Mouse (Mus musculus) cerebellum, postnatal 4 days (tissue): ENCODE results near the gene 5430427O19Rik.

Source experiments
- DNase-seq, 2 experiments: peaks; one replicate each; pipeline ENCODE4 v3.0.0; 2022; ENCODE audit warnings: low spot score in 2 of 2, mixed read lengths in 1 of 2

The 5430427O19Rik gene

GRCm38 (mm10) chrX:85869914-85870483 is at the start of gene 5430427O19Rik:
5430427O19Rik (plus strand) TSS chrX:85870354.
- no peak for DNase-seq

GRCm38 (mm10) chrX:85827719-85828453 is 42.3 kb upstream of the 5430427O19Rik start:
- no peak for DNase-seq

- DNase-seq = no peak
Observed at GRCm38 (mm10) chrX:85829000-85829399, 41.2 kb upstream of the 5430427O19Rik start.

- no peak for DNase-seq
Observed at GRCm38 (mm10) chrX:85839174-85839573, 31.0 kb upstream of the 5430427O19Rik start.

GRCm38 (mm10) chrX:85855938-85856337 is 14.2 kb upstream of the 5430427O19Rik start:
- no peak for DNase-seq

GRCm38 (mm10) chrX:85857169-85857568 is 13.0 kb upstream of the 5430427O19Rik start:
- DNase-seq = no peak

GRCm38 (mm10) chrX:85868079-85868478 is 2.1 kb upstream of the 5430427O19Rik start:
- no peak for DNase-seq

GRCm38 (mm10) chrX:85871371-85872056 is 1.4 kb downstream of the 5430427O19Rik start:
- no peak for DNase-seq

GRCm38 (mm10) chrX:85874367-85874766 is 4.2 kb downstream of the 5430427O19Rik start:
- DNase-seq = no peak

- DNase-seq = no peak
Observed at GRCm38 (mm10) chrX:85875951-85876350, 5.8 kb downstream of the 5430427O19Rik start.

- DNase-seq = no peak
Observed at GRCm38 (mm10) chrX:85877747-85878146, 7.6 kb downstream of the 5430427O19Rik start.

- DNase-seq = no peak
Observed at GRCm38 (mm10) chrX:85878293-85878692, 8.1 kb downstream of the 5430427O19Rik start.

GRCm38 (mm10) chrX:85879198-85879977 is 9.2 kb downstream of the 5430427O19Rik start:
- peak in 1 of 2 experiments; percentile 4 for DNase-seq

- DNase-seq = no peak
Observed at GRCm38 (mm10) chrX:85886651-85887050, 16.5 kb downstream of the 5430427O19Rik start.

- DNase-seq = no peak
Observed at GRCm38 (mm10) chrX:85901195-85901594, 31.0 kb downstream of the 5430427O19Rik start.

- DNase-seq = peak in 1 of 2 experiments; percentile 4
Observed at GRCm38 (mm10) chrX:85919034-85919433, 48.9 kb downstream of the 5430427O19Rik start.

GRCm38 (mm10) chrX:85932991-85933390 is 62.8 kb downstream of the 5430427O19Rik start:
- DNase-seq = no peak
